Mouse (Mus musculus) erythroblast, embryonic 14.5 days (primary cell): ENCODE data around the gene Scaf1.

Source experiments
- GATA1 ChIP-seq: IDR thresholded peaks from 2 replicates; pipeline ENCODE4 v1.6.1; 2012; ENCODE audit warnings: low read length, inconsistent platforms, mixed read lengths
- TAL1 ChIP-seq: IDR thresholded peaks from 3 replicates; pipeline ENCODE4 v1.6.1; 2012; ENCODE audit warnings: low read length, inconsistent platforms, mixed read lengths

GRCm38 (mm10) chr7:45033722-45034359 is 17.7 kb upstream of the Scaf1 start:
- no peak for TF ChIP-seq TAL1
- TF ChIP-seq GATA1: no peak
